Mouse (Mus musculus) lung, postnatal 0 days (tissue): ENCODE measurements at regions not wholly inside any gene's neighbourhood (a gene's known extent, or its start where the extent isn't known, plus 50 kb on each side); places are given as distances from the start of the nearest gene placed in this dataset.
A peak's percentile ranks its signal among the peaks of the same experiment; 100 is the strongest.

ENCODE experiments used
- ATAC-seq: fragments of 200-750 bp; cut with Nextera tagmentation; 2 replicates; pipeline ENCODE4 v1.8.0; 2017; ENCODE audit warnings: moderate library complexity
- DNase-seq: peaks from one replicate; pipeline ENCODE4 v3.0.0-alpha.2; 2016; ENCODE audit warnings: low spot score
- H3K27ac ChIP-seq: fragments of 300-500 bp; sonication (generic); 2 replicates; pipeline ENCODE4 v1.5.1; 2014; ENCODE audit warnings: antibody characterized with exemption, mild to moderate bottlenecking, low read length, mixed read lengths
- H3K27me3 ChIP-seq: fragments of 300-500 bp; sonication (generic); replicated peaks from 2 replicates; pipeline ENCODE4 v1.6.1; 2014; ENCODE audit warnings: low read length, mixed read lengths; ENCODE audit not compliant: insufficient read depth
- H3K36me3 ChIP-seq: fragments of 300-500 bp; sonication (generic); 2 replicates; pipeline ENCODE4 v1.6.1; 2014; ENCODE audit warnings: low read length, mixed read lengths; ENCODE audit not compliant: insufficient read depth
- H3K4me1 ChIP-seq: fragments of 300-500 bp; sonication (generic); 2 replicates; pipeline ENCODE4 v1.6.1; 2014; ENCODE audit warnings: antibody characterized with exemption, low read depth, low read length, mixed read lengths; ENCODE audit not compliant: insufficient read depth
- H3K4me2 ChIP-seq: fragments of 300-500 bp; sonication (generic); replicated peaks from 2 replicates; pipeline ENCODE4 v1.6.1; 2014; ENCODE audit warnings: low read depth, mild to moderate bottlenecking, low read length, moderate library complexity, mixed read lengths
- H3K4me3 ChIP-seq: fragments of 300-500 bp; sonication (generic); 2 replicates; pipeline ENCODE4 v1.5.1; 2014; ENCODE audit warnings: low read depth, low read length
- H3K9ac ChIP-seq: fragments of 300-500 bp; sonication (generic); replicated peaks from 2 replicates; pipeline ENCODE4 v1.6.1; 2014; ENCODE audit warnings: low read depth, mild to moderate bottlenecking
- H3K9me3 ChIP-seq: fragments of 300-500 bp; sonication (generic); 2 replicates; pipeline ENCODE4 v1.6.1; 2016; ENCODE audit warnings: low read length, mixed read lengths
- CTCF ChIP-seq: IDR thresholded peaks from 2 replicates; pipeline ENCODE4 v1.5.1; 2016; ENCODE audit warnings: antibody characterized with exemption, mild to moderate bottlenecking
- EP300 ChIP-seq: IDR thresholded peaks from 2 replicates; pipeline ENCODE4 v1.6.1; 2016; ENCODE audit warnings: antibody characterized with exemption, mild to moderate bottlenecking, control low read depth
- WGBS: fragments of 180-500 bp; shearing (Covaris S2); extraction: QIAGEN DNeasy Blood & Tissue Kit; methylation state at CpG from one replicate; pipeline ENCODE4 v1.1.7; 2014; 5-methylcytosine and 5-hydroxymethylcytosine counted together

- H3K4me1 ChIP-seq = no peaks in the 10 kb centered on the region
- no peak overlapping the region for H3K4me3 ChIP-seq
- no peaks in the 10 kb centered on the region for H3K9me3 ChIP-seq
- H3K27me3 ChIP-seq = no peaks in the 10 kb centered on the region
- H3K4me2 ChIP-seq = no peak overlapping the region
- no peak overlapping the region for H3K27ac ChIP-seq
- WGBS = 80% methylated on average over 2 of the region's 2 CpGs
- no peak for TF ChIP-seq CTCF
- no peak for TF ChIP-seq EP300
- DNase-seq = no peak
- ATAC-seq = no peak
- no peak overlapping the region for H3K9ac ChIP-seq
- no peaks in the 10 kb centered on the region for H3K36me3 ChIP-seq
Measured at GRCm38 (mm10) chr3:102574320-102574719, 104.6 kb downstream of the Ngf start.

- no peak overlapping the region for H3K9ac ChIP-seq
- no peaks in the 10 kb centered on the region for H3K4me1 ChIP-seq
- ATAC-seq (no peak), DNase-seq (no peak)
- no peak for TF ChIP-seq EP300
- no peak for TF ChIP-seq CTCF
- H3K27ac ChIP-seq = no peak overlapping the region
- no peaks in the 10 kb centered on the region for H3K9me3 ChIP-seq
- H3K4me3 ChIP-seq = no peak overlapping the region
- 79% methylated on average over 2 of the region's 2 CpGs for WGBS
- no peaks in the 10 kb centered on the region for H3K36me3 ChIP-seq
- H3K27me3 ChIP-seq = no peaks in the 10 kb centered on the region
- H3K4me2 ChIP-seq = no peak overlapping the region
Measured at GRCm38 (mm10) chr3:102576896-102577295, 107.2 kb downstream of the Ngf start.

- H3K36me3 ChIP-seq = no peaks in the 10 kb centered on the region
- H3K27me3 ChIP-seq = no peaks in the 10 kb centered on the region
- no peaks in the 10 kb centered on the region for H3K9me3 ChIP-seq
- ATAC-seq (no peak), DNase-seq (no peak)
- no peak overlapping the region for H3K4me2 ChIP-seq
- H3K4me1 ChIP-seq = no peaks in the 10 kb centered on the region
- WGBS = 67% methylated on average over 3 of the region's 3 CpGs
- no peak overlapping the region for H3K9ac ChIP-seq
- TF ChIP-seq CTCF (no peak), EP300 (no peak)
- no peak overlapping the region for H3K27ac ChIP-seq
- no peak overlapping the region for H3K4me3 ChIP-seq
Measured at GRCm38 (mm10) chr3:102581830-102582229, 112.1 kb downstream of the Ngf start.

- Histone ChIP-seq H3K9me3 (no peaks in the 10 kb centered on the region), H3K9ac (no peak overlapping the region), H3K4me3 (no peak overlapping the region), H3K27me3 (no peaks in the 10 kb centered on the region), H3K4me1 (no peaks in the 10 kb centered on the region), H3K27ac (no peak overlapping the region), H3K4me2 (no peak overlapping the region), H3K36me3 (no peaks in the 10 kb centered on the region)
- TF ChIP-seq CTCF (peak; percentile 21; the same call in 1 of the 2 replicates), EP300 (no peak)
- ATAC-seq (no peak), DNase-seq (no peak)
- 74% methylated on average over 2 of the region's 2 CpGs for WGBS
Measured at GRCm38 (mm10) chr3:102585136-102585535, 115.4 kb downstream of the Ngf start.

GRCm38 (mm10) chr3:102586221-102586620 is 116.5 kb downstream of the Ngf start:
- 68% methylated on average over 5 of the region's 5 CpGs for WGBS
- ATAC-seq (no peak), DNase-seq (no peak)
- no peaks in the 10 kb centered on the region for H3K9me3 ChIP-seq
- H3K4me2 ChIP-seq = no peak overlapping the region
- no peak overlapping the region for H3K9ac ChIP-seq
- H3K4me3 ChIP-seq = no peak overlapping the region
- no peaks in the 10 kb centered on the region for H3K27me3 ChIP-seq
- H3K4me1 ChIP-seq = no peaks in the 10 kb centered on the region
- H3K36me3 ChIP-seq = no peaks in the 10 kb centered on the region
- TF ChIP-seq EP300 = no peak
- TF ChIP-seq CTCF = no peak
- no peak overlapping the region for H3K27ac ChIP-seq

- no peak for TF ChIP-seq EP300
- TF ChIP-seq CTCF = no peak
- Histone ChIP-seq H3K9me3 (no peaks in the 10 kb centered on the region), H3K4me3 (no peak overlapping the region), H3K36me3 (no peaks in the 10 kb centered on the region), H3K4me1 (no peaks in the 10 kb centered on the region), H3K4me2 (no peak overlapping the region), H3K27me3 (no peaks in the 10 kb centered on the region), H3K27ac (no peak overlapping the region), H3K9ac (no peak overlapping the region)
- DNase-seq = no peak
- no peak for ATAC-seq
- 68% methylated on average over 7 of the region's 7 CpGs for WGBS
Measured at GRCm38 (mm10) chr3:102592041-102592440, 122.3 kb downstream of the Ngf start.

GRCm38 (mm10) chr3:102596944-102597551 is 127.3 kb downstream of the Ngf start:
- no peak overlapping the region for H3K4me3 ChIP-seq
- ATAC-seq = no peak
- no peak overlapping the region for H3K4me2 ChIP-seq
- no peaks in the 10 kb centered on the region for H3K9me3 ChIP-seq
- TF ChIP-seq CTCF = no peak
- no peak for TF ChIP-seq EP300
- DNase-seq = no peak
- no peaks in the 10 kb centered on the region for H3K27me3 ChIP-seq
- H3K4me1 ChIP-seq = no peaks in the 10 kb centered on the region
- no peak overlapping the region for H3K27ac ChIP-seq
- H3K36me3 ChIP-seq = no peaks in the 10 kb centered on the region
- no peak overlapping the region for H3K9ac ChIP-seq
- WGBS = 88% methylated on average over 4 of the region's 4 CpGs
